Mouse (Mus musculus) gastrocnemius, postnatal 4 days (tissue): ENCODE results near the gene Gsta3. TPM values are rescaled to one million over a fixed set of nuclear protein-coding genes. Genes with fewer than 3 reads are reported as not detected.

Experiments
- DNase-seq, 2 experiments: peaks; one replicate each; pipeline ENCODE4 v3.0.0; 2021 to 2022; ENCODE audit warnings: low spot score in 2 of 2, mixed read lengths in 2 of 2
- total RNA-seq, 2 experiments: library from RNA; stranded (reverse); gene quantifications; 2 replicates each; pipeline ENCODE4 v1.2.3; 2021

Gsta3 gene
- total RNA-seq, 2 experiments from 2014 or later, result 1.0 TPM; not detected in 1

DNA sequence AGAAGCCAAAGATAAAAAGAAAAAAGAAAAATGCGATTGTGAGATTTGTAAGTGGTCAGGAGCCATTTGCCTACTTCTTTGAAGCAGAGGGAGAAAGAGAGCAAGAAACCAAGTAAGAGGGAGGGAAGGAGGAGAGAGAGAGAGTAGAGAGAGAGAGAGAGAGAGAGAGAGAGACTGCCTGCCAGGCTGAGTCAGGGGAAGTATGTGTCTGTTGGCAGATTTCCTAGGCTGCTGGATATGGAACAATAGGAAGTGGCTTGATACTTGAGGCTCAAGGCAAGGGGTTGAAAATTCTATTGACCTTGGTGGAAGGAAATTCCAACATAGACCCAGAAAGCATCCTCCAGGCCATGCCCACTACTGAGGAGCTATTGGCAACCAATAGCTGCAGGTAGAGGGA is 55.8 kb downstream of the Gsta3 start:
- DNase-seq, result no peak

- DNase-seq, result no peak
Observed at GRCm38 (mm10) chr1:21298114-21298513, 57.7 kb downstream of the Gsta3 start.

GRCm38 (mm10) chr1:21299826-21300225 is 59.4 kb downstream of the Gsta3 start:
- no peak for DNase-seq

- DNase-seq, result no peak
Observed at GRCm38 (mm10) chr1:21301686-21302085, 61.3 kb downstream of the Gsta3 start.

DNA sequence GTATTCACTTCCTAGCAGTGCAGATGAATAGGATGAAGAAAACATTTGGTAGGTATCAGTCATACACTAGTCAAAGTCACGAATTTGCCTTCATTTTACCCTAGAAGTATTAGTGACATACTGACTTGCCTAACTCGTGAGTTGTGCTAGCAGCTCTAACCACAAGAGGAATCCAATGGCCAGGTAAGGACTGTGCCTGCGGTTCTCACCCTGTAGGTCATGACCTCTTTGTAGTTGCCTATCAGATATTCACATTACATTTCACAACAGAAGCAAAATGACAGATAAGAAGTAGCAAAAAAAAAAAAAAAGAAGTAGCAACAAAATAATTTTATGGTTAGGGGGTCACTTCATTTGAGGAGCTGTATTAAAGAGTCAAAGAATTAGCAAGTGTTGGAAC is 63.8 kb downstream of the Gsta3 start:
- DNase-seq, result no peak

DNA sequence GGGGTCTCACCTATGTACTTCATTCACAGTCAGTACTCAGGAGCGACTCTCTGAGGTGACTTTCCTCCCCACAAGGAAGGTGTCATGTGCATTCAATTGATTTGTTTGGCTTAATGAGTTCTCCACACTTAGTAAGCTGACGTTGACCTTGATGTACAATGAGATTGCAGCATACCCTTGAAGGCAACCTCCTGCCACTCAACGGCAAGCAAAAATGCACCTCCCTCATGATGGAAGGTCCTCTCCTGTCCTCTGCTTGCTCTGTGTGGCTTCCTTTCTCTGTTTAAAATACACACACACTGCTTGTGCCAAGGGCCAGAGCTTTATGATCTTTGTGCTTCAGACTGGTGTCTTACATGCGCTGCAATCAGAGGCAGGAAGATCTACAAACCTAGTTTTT is 64.3 kb downstream of the Gsta3 start:
- DNase-seq, result no peak

- no peak for DNase-seq
Observed at GRCm38 (mm10) chr1:21305443-21305842, 65.1 kb downstream of the Gsta3 start.

- no peak for DNase-seq
Observed at GRCm38 (mm10) chr1:21314336-21314735, 73.9 kb downstream of the Gsta3 start.

Other genes starting within 250 kb of the Gsta3 start
- 10 to 100 TPM; 20.8 to 21.6 TPM for gene Tram2, start 161.4 kb upstream of the Gsta3 start, total RNA-seq
- 1 to 10 TPM; 2.1 to 2.6 TPM for gene Tmem14a, start 22.0 kb upstream of the Gsta3 start, total RNA-seq
- not detected for gene Khdc1a, start 109.1 kb downstream of the Gsta3 start, total RNA-seq
- gene Khdc1c, start 127.7 kb downstream of the Gsta3 start, total RNA-seq, result not detected
- gene Khdc1b, start 143.0 kb downstream of the Gsta3 start, total RNA-seq, result not detected